26 mouse cellular contexts compared by ENCODE assay signal in genomic region chr11:74404216-74404615, GRCm38 (mm10). TPM values are rescaled to one million over a fixed set of nuclear protein-coding genes. Genes with fewer than 3 reads are reported as not detected.
DNase-seq lines count a peak whose midpoint lies in the region; ATAC-seq and TF ChIP-seq lines count a peak whose summit lies in the region.
"Had no signal": no experiment of that assay in that cellular context is flagged by ENCODE, and none has a peak within 500 bp of the region (broad histone marks: within the 10 kb centered on the region; RNA-seq: fewer than 3 reads in every experiment).

No protein-coding gene starts in this region.

- intact Hi-C loops in heart, postnatal 14 days (cut with DNase I): loop anchor here (5.0 kb wide), 2 partner anchors 78 to 123 kb away; no protein-coding TSS in a partner anchor
- intact Hi-C loops in gastrocnemius, postnatal 36 days (cut with DNase I): loop anchor here (5.0 kb wide), 1 partner anchor 143 kb away; no protein-coding TSS in a partner anchor

- 45% methylated on average over 2 of the region's 2 CpGs for WGBS in heart, embryonic 12.5 days
- WGBS in limb, embryonic 14.5 days: 37% methylated on average over 2 of the region's 2 CpGs
- 37% methylated on average over 2 of the region's 2 CpGs for WGBS in limb, embryonic 10.5 days

- H3K9me3 ChIP-seq in heart, embryonic 12.5 days (replicated peaks): no peaks in the 10 kb centered on the region
- H3K9me3 ChIP-seq in limb, embryonic 14.5 days (ENCODE audit: control insufficient read depth, low read length): no peaks in the 10 kb centered on the region
- no peaks in the 10 kb centered on the region for H3K9me3 ChIP-seq in limb, embryonic 10.5 days (replicated peaks)
- H3K9me3 ChIP-seq: forebrain, embryonic 15.5 days; heart, embryonic 15.5 days; megakaryocyte, embryonic 14.5 days; stomach, embryonic 15.5 days had no signal

- H3K4me2 ChIP-seq in heart, embryonic 12.5 days: no peak overlapping the region
- H3K4me2 ChIP-seq in limb, embryonic 14.5 days (replicated peaks; ENCODE audit: low read depth, low read length, severe bottlenecking): no peak overlapping the region
- H3K4me2 ChIP-seq: forebrain, embryonic 15.5 days; heart, embryonic 15.5 days; hindbrain, embryonic 14.5 days; liver, embryonic 11.5 days; lung, embryonic 14.5 days; stomach, embryonic 15.5 days had no signal

- DNase-seq in heart, postnatal 14 days: peak; percentile 33 to 34
- DNase-seq in limb, embryonic 14.5 days (ENCODE audit: low spot score): no peak
- no peak for DNase-seq in limb, embryonic 10.5 days (ENCODE audit: low spot score)
- DNase-seq in adipocyte (ENCODE audit: low spot score): peak; percentile 81
- peak; percentile 32 to 43 for DNase-seq in gastrocnemius, postnatal 36 days
- no peak for DNase-seq in urinary bladder, adult 2 months (ENCODE audit: low spot score)
- no peak for DNase-seq in urinary bladder, postnatal 10 days (ENCODE audit: low spot score)
- DNase-seq: adrenal gland, adult 8-10 months; cerebellum, adult 18-20 months; cerebellum, postnatal 36 days; lung, embryonic 14.5 days; right cerebral cortex, adult 18-20 months had no signal

- H3K4me1 ChIP-seq in heart, embryonic 12.5 days (replicated peaks): peaks cover 20% of the 10 kb centered on the region
- peaks cover 9% of the 10 kb centered on the region for H3K4me1 ChIP-seq in limb, embryonic 14.5 days (ENCODE audit: control insufficient read depth, insufficient read depth, low read length)
- peaks cover 7% of the 10 kb centered on the region for H3K4me1 ChIP-seq in limb, embryonic 10.5 days
- H3K4me1 ChIP-seq: megakaryocyte, embryonic 14.5 days had no signal

- no peak overlapping the region for H3K9ac ChIP-seq in heart, embryonic 12.5 days
- H3K9ac ChIP-seq in limb, embryonic 14.5 days (ENCODE audit: low read depth, low read length, severe bottlenecking): no peak overlapping the region
- H3K9ac ChIP-seq: forebrain, embryonic 15.5 days; heart, embryonic 15.5 days; hindbrain, embryonic 14.5 days; lung, embryonic 14.5 days; stomach, embryonic 15.5 days had no signal

- 0 out of 2 replicates have a peak, but pooled peaks cover 10% of the 10 kb centered on the region for H3K36me3 ChIP-seq in heart, embryonic 12.5 days
- H3K36me3 ChIP-seq in limb, embryonic 14.5 days (ENCODE audit: control insufficient read depth, insufficient read depth, low read length): no peaks in the 10 kb centered on the region
- H3K36me3 ChIP-seq in limb, embryonic 10.5 days: no peaks in the 10 kb centered on the region
- H3K36me3 ChIP-seq: forebrain, embryonic 15.5 days; heart, embryonic 15.5 days; stomach, embryonic 15.5 days had no signal

- no peaks in the 10 kb centered on the region for H3K27me3 ChIP-seq in heart, embryonic 12.5 days (replicated peaks)
- no peaks in the 10 kb centered on the region for H3K27me3 ChIP-seq in limb, embryonic 14.5 days (ENCODE audit: control insufficient read depth, insufficient read depth, low read length)
- no peaks in the 10 kb centered on the region for H3K27me3 ChIP-seq in limb, embryonic 10.5 days (ENCODE audit: low read depth, poor library complexity, severe bottlenecking)
- H3K27me3 ChIP-seq: forebrain, embryonic 15.5 days; heart, embryonic 15.5 days; stomach, embryonic 15.5 days had no signal

- H3K4me3 ChIP-seq in heart, embryonic 12.5 days: no peak overlapping the region
- no peak overlapping the region for H3K4me3 ChIP-seq in limb, embryonic 14.5 days (replicated peaks; ENCODE audit: low read length)
- no peak overlapping the region for H3K4me3 ChIP-seq in limb, embryonic 10.5 days
- H3K4me3 ChIP-seq: forebrain, embryonic 15.5 days; heart, embryonic 15.5 days; megakaryocyte, embryonic 14.5 days; stomach, embryonic 15.5 days had no signal

- no peak for ATAC-seq in heart, embryonic 12.5 days (ENCODE audit: insufficient number of reproducible peaks, low FRiP score)
- peak; percentile 27; the same call in 1 of the 2 replicates for ATAC-seq in limb, embryonic 14.5 days (ENCODE audit: low FRiP score, low read depth)
- ATAC-seq: forebrain, embryonic 15.5 days; intestine, postnatal 0 days; midbrain, embryonic 16.5 days had no signal

- H3K27ac ChIP-seq in heart, embryonic 12.5 days (ENCODE audit: poor library complexity, severe bottlenecking): no peak overlapping the region
- no peak overlapping the region for H3K27ac ChIP-seq in limb, embryonic 14.5 days (replicated peaks; ENCODE audit: low read depth, low read length)
- no peak overlapping the region for H3K27ac ChIP-seq in limb, embryonic 10.5 days
- H3K27ac ChIP-seq: forebrain, embryonic 15.5 days; heart, embryonic 15.5 days; hindbrain, embryonic 14.5 days; stomach, embryonic 15.5 days had no signal

- TF ChIP-seq POLR2A in limb, embryonic 14.5 days (IDR thresholded peaks at IDR 0.05; ENCODE audit: borderline replicate concordance, extremely low read depth, insufficient read depth, insufficient read length): no peak

RNA-seq across cellular contexts. Expression of gene Olfr412, which starts 42.3 kb away (rescaled TPM):
- not detected for total RNA-seq in heart, postnatal 14 days (2021)
- polyA plus RNA-seq in heart, embryonic 12.5 days (2016; fragmentation: Nextera tagmentation; extraction: Ambion mirVana): not detected in 2 replicates
- polyA plus RNA-seq in limb, embryonic 14.5 days (2012; rRNA removed): not detected in 2 replicates
- not detected in 2 replicates for polyA plus RNA-seq in limb, embryonic 14.5 days (2014; fragmentation: Nextera tagmentation; extraction: Ambion mirVana)
- not detected in 2 replicates for polyA plus RNA-seq in limb, embryonic 10.5 days (2016; fragmentation: Nextera tagmentation; extraction: Ambion mirVana)
- not detected for total RNA-seq in gastrocnemius, postnatal 36 days (2021)
- not detected in 2 replicates for polyA plus RNA-seq in urinary bladder, adult 2 months (2012; rRNA removed)
- total RNA-seq: adrenal gland, adult 8-10 months; layer of hippocampus, postnatal 25 days; left cerebral cortex, postnatal 25 days had no signal
- polyA plus RNA-seq: brain, embryonic 14.5 days; embryonic facial prominence, embryonic 11.5 days; forebrain, embryonic 15.5 days; heart, embryonic 15.5 days; hindbrain, embryonic 14.5 days; intestine, postnatal 0 days; liver, embryonic 11.5 days; lung, embryonic 14.5 days; midbrain, embryonic 16.5 days; spleen, adult 2 months; stomach, embryonic 15.5 days had no signal

RNA-seq across cellular contexts. Expression of gene Olfr411, which starts 51.8 kb away (rescaled TPM):
- total RNA-seq in heart, postnatal 14 days (2021): not detected
- polyA plus RNA-seq in heart, embryonic 12.5 days (2016; fragmentation: Nextera tagmentation; extraction: Ambion mirVana): not detected in 2 replicates
- polyA plus RNA-seq in limb, embryonic 14.5 days (2012; rRNA removed): not detected in 2 replicates
- polyA plus RNA-seq in limb, embryonic 14.5 days (2014; fragmentation: Nextera tagmentation; extraction: Ambion mirVana): not detected in 2 replicates
- polyA plus RNA-seq in limb, embryonic 10.5 days (2016; fragmentation: Nextera tagmentation; extraction: Ambion mirVana): not detected in 2 replicates
- total RNA-seq in gastrocnemius, postnatal 36 days (2021): not detected
- polyA plus RNA-seq in urinary bladder, adult 2 months (2012; rRNA removed): not detected in 2 replicates
- total RNA-seq: adrenal gland, adult 8-10 months; layer of hippocampus, postnatal 25 days; left cerebral cortex, postnatal 25 days had no signal
- polyA plus RNA-seq: brain, embryonic 14.5 days; embryonic facial prominence, embryonic 11.5 days; forebrain, embryonic 15.5 days; heart, embryonic 15.5 days; hindbrain, embryonic 14.5 days; intestine, postnatal 0 days; liver, embryonic 11.5 days; lung, embryonic 14.5 days; midbrain, embryonic 16.5 days; spleen, adult 2 months; stomach, embryonic 15.5 days had no signal

Comparison
In these comparisons a context has a peak if more than half of its experiments do, and no peak if none do; other contexts are left out.
1. DNase-seq: peak in heart, postnatal 14 days (2 of 2), adipocyte (single experiment) and gastrocnemius, postnatal 36 days (2 of 2); none in limb, embryonic 14.5 days (single experiment), limb, embryonic 10.5 days (single experiment), urinary bladder, adult 2 months (single experiment) and urinary bladder, postnatal 10 days (single experiment).